Mouse (Mus musculus) E14TG2a.4 (cell line): ENCODE results near the gene Cby3.

Experiments
- CTCF ChIP-seq: conservative IDR thresholded peaks from 2 replicates; pipeline ENCODE4 v1.5.1; 2014; ENCODE audit warnings: low read length
- NANOG ChIP-seq: IDR thresholded peaks from 2 replicates; pipeline ENCODE4 v1.6.1; 2014; ENCODE audit warnings: borderline replicate concordance, low read length, mixed read lengths

DNA sequence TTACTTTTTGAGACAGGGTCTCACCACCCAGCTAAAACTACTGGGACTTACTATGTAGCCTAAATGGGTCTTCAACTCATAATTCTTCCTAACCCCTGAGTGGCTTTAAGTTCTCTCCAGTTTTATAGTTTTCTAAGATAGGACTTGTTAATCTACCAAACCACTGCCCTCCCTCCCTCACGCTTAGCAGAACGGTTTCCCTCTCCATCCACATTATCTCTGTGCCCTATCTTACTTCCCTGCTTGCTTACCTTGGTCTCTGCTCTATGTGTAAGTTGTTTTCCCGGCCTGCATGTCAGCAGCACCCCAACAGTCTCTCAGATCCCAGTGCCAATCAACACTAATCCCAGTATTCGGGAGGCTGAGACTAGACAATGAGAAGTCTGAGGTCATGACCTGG, 17.4 kb upstream of the Cby3 start:
- TF ChIP-seq CTCF (no peak), NANOG (no peak)
